Comparison of ENCODE assay signal across 13 mouse cellular contexts in genomic region chr2:31516557-31516956, GRCm38 (mm10).
"Had no signal": no experiment of that assay in that cellular context is flagged by ENCODE, and none has a peak within 500 bp of the region (broad histone marks: within the 10 kb centered on the region; RNA-seq: fewer than 3 reads in every experiment).

No protein-coding gene starts in this region.

- H3K9me3 ChIP-seq: limb, embryonic 15.5 days had no signal

- H3K4me3 ChIP-seq: limb, embryonic 12.5 days; limb, embryonic 15.5 days; liver, embryonic 13.5 days had no signal

- H3K36me3 ChIP-seq: limb, embryonic 12.5 days had no signal

- H3K27ac ChIP-seq: limb, embryonic 12.5 days; limb, embryonic 15.5 days; liver, embryonic 13.5 days had no signal

- H3K9ac ChIP-seq: limb, embryonic 12.5 days; limb, embryonic 15.5 days; liver, embryonic 13.5 days had no signal

- H3K4me2 ChIP-seq: limb, embryonic 12.5 days; limb, embryonic 15.5 days; liver, embryonic 13.5 days; midbrain, embryonic 11.5 days had no signal

- H3K27me3 ChIP-seq: limb, embryonic 12.5 days; limb, embryonic 15.5 days; liver, embryonic 13.5 days had no signal

- DNase-seq: kidney, postnatal 14 days; kidney, postnatal 4 days; left cerebral cortex, postnatal 4 days; liver, embryonic 13.5 days; lung, adult 2 months; lung, postnatal 14 days; lung, postnatal 4 days; midbrain, embryonic 14.5 days; thymus, adult 18-20 months; thymus, postnatal 4 days had no signal

- H3K4me1 ChIP-seq: liver, embryonic 13.5 days had no signal
